ENCODE assay signal across 8 mouse cellular contexts in genomic region chr11:115427482-115428331, GRCm38 (mm10). TPM values are rescaled to one million over a fixed set of nuclear protein-coding genes. Genes with fewer than 3 reads are reported as not detected.
DNase-seq lines count a peak whose midpoint lies in the region; ATAC-seq and TF ChIP-seq lines count a peak whose summit lies in the region.

No protein-coding gene starts in this region.

- DNase-seq in R1 (ENCODE audit: low read depth, low spot score): peak; percentile 93
- DNase-seq in cerebellum, adult 2 months: peak; percentile 81 to 82
- DNase-seq in forelimb bud, embryonic 11.5 days (ENCODE audit: low read depth, low spot score): peak; percentile 89
- DNase-seq in layer of hippocampus, adult 8-10 months (ENCODE audit: low spot score in 2 of 2): peak; percentile 71 to 75
- peak; percentile 51 for DNase-seq in ovary, postnatal 36 days (ENCODE audit: low spot score)
- peak; percentile 23 to 59 for DNase-seq in urinary bladder, postnatal 36 days (ENCODE audit: low spot score in 2 of 2)

- H3K4me3 ChIP-seq in cerebellum, adult 2 months (replicated peaks; ENCODE audit: insufficient read depth, low read depth, low read length): peak overlapping the region; percentile 8
- 0 out of 2 replicates have a peak overlapping the region, but pooled peaks have one; percentile 9 for H3K4me3 ChIP-seq in lung, embryonic 16.5 days (ENCODE audit: low read length)

- peaks cover 23% of the 10 kb centered on the region for H3K4me1 ChIP-seq in cerebellum, adult 2 months (ENCODE audit: control insufficient read depth, insufficient read depth, low read length)
- peaks cover 2% of the 10 kb centered on the region; the same call in 1 of the 2 replicates for H3K4me1 ChIP-seq in lung, embryonic 16.5 days (replicated peaks; ENCODE audit: control insufficient read depth, insufficient read depth, low read length)

- TF ChIP-seq POLR2A in cerebellum, adult 2 months (IDR thresholded peaks at IDR 0.05; ENCODE audit: borderline replicate concordance, insufficient read depth, low read length): peak; percentile 11; the same call in 1 of the 2 replicates

- H3K27me3 ChIP-seq in cerebellum, adult 2 months (ENCODE audit: control insufficient read depth, insufficient read depth, low read length): no peaks in the 10 kb centered on the region
- no peaks in the 10 kb centered on the region for H3K27me3 ChIP-seq in lung, embryonic 16.5 days (ENCODE audit: control insufficient read depth, insufficient read depth, low read depth, low read length)

- peak; percentile 75 for TF ChIP-seq CTCF in cerebellum, adult 2 months (IDR thresholded peaks at IDR 0.05; ENCODE audit: borderline replicate concordance, insufficient read depth, low read depth, low read length)

- H3K9ac ChIP-seq in lung, embryonic 16.5 days (ENCODE audit: low read length): peak overlapping the region; percentile 31; the same call in 1 of the 2 replicates

- peaks cover 27% of the 10 kb centered on the region for H3K36me3 ChIP-seq in lung, embryonic 16.5 days (ENCODE audit: control insufficient read depth, insufficient read depth, low read length)

- H3K9me3 ChIP-seq in lung, embryonic 16.5 days (ENCODE audit: control insufficient read depth, low read length): no peaks in the 10 kb centered on the region

- peak; percentile 76 to 85 for ATAC-seq in hematopoietic stem cell, adult 5-6 weeks (replicated peaks in 1 of 2; ENCODE audit: insufficient read depth in 1 of 2, low FRiP score in 2 of 2, low TSS enrichment in 1 of 2, low read depth in 1 of 2, poor library complexity in 2 of 2, severe bottlenecking in 2 of 2)
- ATAC-seq in lung, embryonic 16.5 days (ENCODE audit: low read depth): peak; percentile 76

- WGBS in cerebellum, adult 2 months: 19% methylated on average over 20 of the region's 20 CpGs
- 37% methylated on average over 20 of the region's 20 CpGs for WGBS in lung, embryonic 16.5 days

- peak overlapping the region; percentile 39 for H3K27ac ChIP-seq in cerebellum, adult 2 months (ENCODE audit: insufficient read depth, low read length)
- peak overlapping the region; percentile 67 for H3K27ac ChIP-seq in lung, embryonic 16.5 days (ENCODE audit: low read length)

- H3K4me2 ChIP-seq in lung, embryonic 16.5 days (ENCODE audit: low read depth, low read length): peak overlapping the region; percentile 10; the same call in 1 of the 2 replicates

RNA-seq across cellular contexts. Expression of gene Kctd2, which starts 7.8 kb away (rescaled TPM):
- 93.6 and 98.0 TPM in 2 replicates for polyA plus RNA-seq in cerebellum, adult 2 months (2012; rRNA removed)
- total RNA-seq in hematopoietic stem cell, adult 5-6 weeks (2017): 15.0 and 22.1 TPM in 2 replicates
- 10 to 100 TPM; 67.4 to 74.9 (median 71.2) TPM for total RNA-seq in layer of hippocampus, adult 8-10 months (2022)
- polyA plus RNA-seq in lung, embryonic 16.5 days (2015; fragmentation: Nextera tagmentation; extraction: Ambion mirVana): 3.4 and 4.3 TPM in 2 replicates

RNA-seq across cellular contexts. Expression of gene Atp5h, which starts 7.9 kb away (rescaled TPM):
- polyA plus RNA-seq in cerebellum, adult 2 months (2012; rRNA removed): 899 and 972 TPM in 2 replicates
- total RNA-seq in hematopoietic stem cell, adult 5-6 weeks (2017): 507 and 778 TPM in 2 replicates
- 100 to 1,000 TPM; 450 to 501 (median 483) TPM for total RNA-seq in layer of hippocampus, adult 8-10 months (2022)
- 822 and 823 TPM in 2 replicates for polyA plus RNA-seq in lung, embryonic 16.5 days (2015; fragmentation: Nextera tagmentation; extraction: Ambion mirVana)

RNA-seq across cellular contexts. Expression of gene Trim80, which starts 12.6 kb away (rescaled TPM):
- polyA plus RNA-seq in cerebellum, adult 2 months (2012; rRNA removed): 0.15 and 0.25 TPM in 2 replicates
- total RNA-seq in hematopoietic stem cell, adult 5-6 weeks (2017): not detected in 2 replicates
- not detected for total RNA-seq in layer of hippocampus, adult 8-10 months (2022)
- polyA plus RNA-seq in lung, embryonic 16.5 days (2015; fragmentation: Nextera tagmentation; extraction: Ambion mirVana): not detected in 2 replicates

RNA-seq across cellular contexts. Expression of gene Mrpl58, which starts 24.2 kb away (rescaled TPM):
- polyA plus RNA-seq in cerebellum, adult 2 months (2012; rRNA removed): 157 and 164 TPM in 2 replicates
- 48.3 and 67.2 TPM in 2 replicates for total RNA-seq in hematopoietic stem cell, adult 5-6 weeks (2017)
- 100 to 1,000 TPM; 100 to 115 (median 105) TPM for total RNA-seq in layer of hippocampus, adult 8-10 months (2022)
- polyA plus RNA-seq in lung, embryonic 16.5 days (2015; fragmentation: Nextera tagmentation; extraction: Ambion mirVana): 203 and 205 TPM in 2 replicates

RNA-seq across cellular contexts. Expression of gene Slc16a5, which starts 34.6 kb away (rescaled TPM):
- polyA plus RNA-seq in cerebellum, adult 2 months (2012; rRNA removed): 0.08 and 0.25 TPM in 2 replicates
- total RNA-seq in hematopoietic stem cell, adult 5-6 weeks (2017): not detected in 2 replicates
- total RNA-seq in layer of hippocampus, adult 8-10 months (2022): under 1 TPM in 1 of 4 experiments, not detected in 3; 0.21 TPM
- polyA plus RNA-seq in lung, embryonic 16.5 days (2015; fragmentation: Nextera tagmentation; extraction: Ambion mirVana): 0.74 and 2.9 TPM in 2 replicates

Comparison
In these comparisons a context has a peak if more than half of its experiments do, and no peak if none do; other contexts are left out.
1. Peak in every context shown above with its lines: DNase-seq, ATAC-seq, H3K4me3 ChIP-seq and H3K27ac ChIP-seq.
2. DNase-seq: peak in every context shown above with its lines; median percentile 93 in R1; 89 in forelimb bud, embryonic 11.5 days; 82 in cerebellum, adult 2 months; 73 in layer of hippocampus, adult 8-10 months; 51 in ovary, postnatal 36 days; 41 in urinary bladder, postnatal 36 days.